ENCODE assay signal across 23 mouse cellular contexts in the genomic region with DNA sequence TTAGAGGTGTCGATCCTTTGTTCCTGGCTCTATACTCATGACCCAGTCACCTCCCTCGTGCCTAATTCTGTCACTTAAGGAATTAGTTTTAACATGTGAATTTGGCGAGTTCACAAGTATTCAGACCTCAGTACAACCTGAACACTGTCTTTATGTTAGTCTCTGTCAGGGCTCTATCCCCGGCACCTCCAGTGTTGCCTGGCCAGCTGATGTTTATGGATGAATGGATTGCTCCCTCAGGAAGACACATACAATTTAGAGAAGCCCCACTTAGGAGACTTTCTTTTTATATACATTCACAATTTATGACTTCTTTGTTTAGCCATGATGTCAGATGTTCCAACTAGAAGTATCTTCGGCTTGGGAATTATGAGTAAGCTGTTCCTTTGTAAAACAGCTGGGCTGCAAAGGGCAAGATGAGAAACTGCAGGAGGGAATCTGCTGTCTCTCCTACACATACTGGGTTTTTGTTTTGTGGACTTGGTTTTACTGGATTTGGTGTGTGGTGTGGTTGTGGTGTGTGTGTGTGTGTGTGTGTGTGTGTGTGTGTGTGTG. TPM values are rescaled to one million over a fixed set of nuclear protein-coding genes. Genes with fewer than 3 reads are reported as not detected.
DNase-seq lines count a peak whose midpoint lies in the region; ATAC-seq and TF ChIP-seq lines count a peak whose summit lies in the region.
"Had no signal": no experiment of that assay in that cellular context is flagged by ENCODE, and none has a peak within 500 bp of the region (broad histone marks: within the 10 kb centered on the region; RNA-seq: fewer than 3 reads in every experiment).

No protein-coding gene starts in this region.

- peaks cover 7% of the 10 kb centered on the region; the same call in 1 of the 2 replicates for H3K9me3 ChIP-seq in hindbrain, embryonic 10.5 days
- H3K9me3 ChIP-seq in hindbrain, postnatal 0 days (ENCODE audit: low read length), result no peaks in the 10 kb centered on the region
- H3K9me3 ChIP-seq in lung, embryonic 15.5 days, result no peaks in the 10 kb centered on the region
- H3K9me3 ChIP-seq in limb, embryonic 14.5 days (ENCODE audit: control insufficient read depth, low read length), result no peaks in the 10 kb centered on the region
- H3K9me3 ChIP-seq in stomach, postnatal 0 days (ENCODE audit: control insufficient read depth, low read length), result no peaks in the 10 kb centered on the region
- no peaks in the 10 kb centered on the region for H3K9me3 ChIP-seq in forebrain, embryonic 14.5 days (replicated peaks; ENCODE audit: control insufficient read depth, low read length)
- H3K9me3 ChIP-seq: heart, embryonic 13.5 days; liver, embryonic 15.5 days; neural tube, embryonic 12.5 days had no signal

- ATAC-seq in hindbrain, postnatal 0 days, result no peak
- ATAC-seq in lung, embryonic 15.5 days (ENCODE audit: borderline replicate concordance, extremely low read depth, low FRiP score, low TSS enrichment), result no peak
- ATAC-seq in limb, embryonic 14.5 days (ENCODE audit: low FRiP score, low read depth), result peak; percentile 55
- ATAC-seq in stomach, postnatal 0 days (ENCODE audit: low FRiP score, low TSS enrichment), result peak; percentile 11; the same call in 1 of the 2 replicates
- ATAC-seq in forebrain, embryonic 14.5 days, result no peak

- no peak overlapping the region for H3K4me3 ChIP-seq in hindbrain, embryonic 10.5 days
- H3K4me3 ChIP-seq in hindbrain, postnatal 0 days (ENCODE audit: low read length), result no peak overlapping the region
- no peak overlapping the region for H3K4me3 ChIP-seq in lung, embryonic 15.5 days
- no peak overlapping the region for H3K4me3 ChIP-seq in lung, adult 2 months (replicated peaks; ENCODE audit: extremely low read depth, low read depth, low read length)
- H3K4me3 ChIP-seq in limb, embryonic 14.5 days (replicated peaks; ENCODE audit: low read length), result no peak overlapping the region
- H3K4me3 ChIP-seq in stomach, postnatal 0 days (ENCODE audit: low read depth, low read length), result no peak overlapping the region
- no peak overlapping the region for H3K4me3 ChIP-seq in forebrain, embryonic 14.5 days (ENCODE audit: low read depth, low read length)
- H3K4me3 ChIP-seq: heart, embryonic 13.5 days; limb, embryonic 12.5 days; liver, embryonic 15.5 days; neural tube, embryonic 12.5 days had no signal

- TF ChIP-seq CTCF in hindbrain, postnatal 0 days (IDR thresholded peaks at IDR 0.05; ENCODE audit: low read depth), result no peak
- TF ChIP-seq CTCF in lung, adult 2 months (IDR thresholded peaks at IDR 0.05; ENCODE audit: insufficient read depth, low read length), result no peak
- TF ChIP-seq CTCF in stomach, postnatal 0 days (IDR thresholded peaks at IDR 0.05; ENCODE audit: low read depth), result no peak

- no peak for TF ChIP-seq EP300 in stomach, postnatal 0 days (optimal IDR thresholded peaks at IDR 0.05)

- no peak for TF ChIP-seq POLR2A in lung, adult 2 months (IDR thresholded peaks at IDR 0.05; ENCODE audit: borderline replicate concordance, extremely low read depth, low read depth, low read length)
- no peak for TF ChIP-seq POLR2A in limb, embryonic 14.5 days (IDR thresholded peaks at IDR 0.05; ENCODE audit: borderline replicate concordance, extremely low read depth, insufficient read depth, insufficient read length)

- no peaks in the 10 kb centered on the region for H3K36me3 ChIP-seq in hindbrain, embryonic 10.5 days
- H3K36me3 ChIP-seq in hindbrain, postnatal 0 days (ENCODE audit: insufficient read depth, low read length), result no peaks in the 10 kb centered on the region
- H3K36me3 ChIP-seq in lung, embryonic 15.5 days, result no peaks in the 10 kb centered on the region
- no peaks in the 10 kb centered on the region for H3K36me3 ChIP-seq in limb, embryonic 14.5 days (ENCODE audit: control insufficient read depth, insufficient read depth, low read length)
- no peaks in the 10 kb centered on the region for H3K36me3 ChIP-seq in stomach, postnatal 0 days (ENCODE audit: control insufficient read depth, insufficient read depth, low read length)
- no peaks in the 10 kb centered on the region for H3K36me3 ChIP-seq in forebrain, embryonic 14.5 days (ENCODE audit: control insufficient read depth, insufficient read depth, low read length)
- H3K36me3 ChIP-seq: G1E; heart, embryonic 13.5 days; limb, embryonic 12.5 days; liver, embryonic 15.5 days; neural tube, embryonic 12.5 days had no signal

- H3K9ac ChIP-seq in hindbrain, postnatal 0 days (replicated peaks; ENCODE audit: low read length), result no peak overlapping the region
- no peak overlapping the region for H3K9ac ChIP-seq in lung, embryonic 15.5 days
- no peak overlapping the region for H3K9ac ChIP-seq in limb, embryonic 14.5 days (ENCODE audit: low read depth, low read length, severe bottlenecking)
- no peak overlapping the region for H3K9ac ChIP-seq in stomach, postnatal 0 days (ENCODE audit: low read length)
- H3K9ac ChIP-seq in forebrain, embryonic 14.5 days (ENCODE audit: low read length), result no peak overlapping the region
- H3K9ac ChIP-seq: heart, embryonic 13.5 days; hindbrain, embryonic 14.5 days; limb, embryonic 12.5 days; liver, embryonic 15.5 days; neural tube, embryonic 12.5 days had no signal

- H3K4me2 ChIP-seq in hindbrain, postnatal 0 days (ENCODE audit: low read depth, low read length), result no peak overlapping the region
- H3K4me2 ChIP-seq in lung, embryonic 15.5 days, result no peak overlapping the region
- H3K4me2 ChIP-seq in limb, embryonic 14.5 days (replicated peaks; ENCODE audit: low read depth, low read length, severe bottlenecking), result no peak overlapping the region
- H3K4me2 ChIP-seq in stomach, postnatal 0 days (replicated peaks; ENCODE audit: low read depth), result no peak overlapping the region
- no peak overlapping the region for H3K4me2 ChIP-seq in forebrain, embryonic 14.5 days (ENCODE audit: low read length)
- H3K4me2 ChIP-seq: heart, embryonic 13.5 days; hindbrain, embryonic 14.5 days; limb, embryonic 12.5 days; liver, embryonic 15.5 days; neural tube, embryonic 12.5 days had no signal

- H3K4me1 ChIP-seq in hindbrain, embryonic 10.5 days (replicated peaks), result peaks cover 27% of the 10 kb centered on the region
- H3K4me1 ChIP-seq in hindbrain, postnatal 0 days (ENCODE audit: insufficient read depth, low read length), result 0 out of 2 replicates have a peak, but pooled peaks cover 8% of the 10 kb centered on the region
- peaks cover 27% of the 10 kb centered on the region for H3K4me1 ChIP-seq in lung, embryonic 15.5 days
- 0 out of 2 replicates have a peak, but pooled peaks cover 2% of the 10 kb centered on the region for H3K4me1 ChIP-seq in lung, adult 2 months (ENCODE audit: control insufficient read depth, insufficient read depth, low read length)
- H3K4me1 ChIP-seq in limb, embryonic 14.5 days (ENCODE audit: control insufficient read depth, insufficient read depth, low read length), result peaks cover 27% of the 10 kb centered on the region
- H3K4me1 ChIP-seq in stomach, postnatal 0 days (replicated peaks; ENCODE audit: control insufficient read depth, insufficient read depth), result peaks cover 13% of the 10 kb centered on the region; the same call in 1 of the 2 replicates
- H3K4me1 ChIP-seq in forebrain, embryonic 14.5 days (ENCODE audit: control insufficient read depth, insufficient read depth, low read length), result peaks cover 8% of the 10 kb centered on the region; the same call in 1 of the 2 replicates
- H3K4me1 ChIP-seq: liver, embryonic 15.5 days had no signal

- H3K27me3 ChIP-seq in hindbrain, embryonic 10.5 days (ENCODE audit: insufficient read depth, poor library complexity, severe bottlenecking), result 0 out of 2 replicates have a peak, but pooled peaks cover 7% of the 10 kb centered on the region
- H3K27me3 ChIP-seq in hindbrain, postnatal 0 days (ENCODE audit: insufficient read depth, low read length), result no peaks in the 10 kb centered on the region
- H3K27me3 ChIP-seq in lung, embryonic 15.5 days, result no peaks in the 10 kb centered on the region
- no peaks in the 10 kb centered on the region for H3K27me3 ChIP-seq in limb, embryonic 14.5 days (ENCODE audit: control insufficient read depth, insufficient read depth, low read length)
- no peaks in the 10 kb centered on the region for H3K27me3 ChIP-seq in stomach, postnatal 0 days (ENCODE audit: control insufficient read depth, insufficient read depth, low read length)
- H3K27me3 ChIP-seq in forebrain, embryonic 14.5 days (replicated peaks; ENCODE audit: control insufficient read depth, insufficient read depth, low read length), result no peaks in the 10 kb centered on the region
- H3K27me3 ChIP-seq: liver, embryonic 15.5 days had no signal

- peak overlapping the region; percentile 59; the same call in 1 of the 2 replicates for H3K27ac ChIP-seq in hindbrain, embryonic 10.5 days
- H3K27ac ChIP-seq in hindbrain, postnatal 0 days, result no peak overlapping the region
- peak overlapping the region; percentile 71; the same call in 1 of the 2 replicates for H3K27ac ChIP-seq in lung, embryonic 15.5 days
- H3K27ac ChIP-seq in limb, embryonic 14.5 days (replicated peaks; ENCODE audit: low read depth, low read length), result no peak overlapping the region
- H3K27ac ChIP-seq in stomach, postnatal 0 days (replicated peaks), result peak overlapping the region; percentile 80
- no peak overlapping the region for H3K27ac ChIP-seq in forebrain, embryonic 14.5 days (ENCODE audit: low read depth, low read length)
- H3K27ac ChIP-seq: heart, embryonic 13.5 days; hindbrain, embryonic 14.5 days; limb, embryonic 12.5 days; liver, embryonic 15.5 days; neural tube, embryonic 12.5 days had no signal

- WGBS in hindbrain, embryonic 10.5 days, result 58% methylated on average over 5 of the region's 5 CpGs
- 47% methylated on average over 5 of the region's 5 CpGs for WGBS in hindbrain, postnatal 0 days
- WGBS in lung, embryonic 15.5 days, result 35% methylated on average over 5 of the region's 5 CpGs
- WGBS in lung, adult 2 months, result 43% methylated on average over 5 of the region's 5 CpGs
- WGBS in limb, embryonic 14.5 days, result 26% methylated on average over 5 of the region's 5 CpGs
- WGBS in stomach, postnatal 0 days, result 21% methylated on average over 5 of the region's 5 CpGs
- 39% methylated on average over 5 of the region's 5 CpGs for WGBS in forebrain, embryonic 14.5 days

- no peak for DNase-seq in hindbrain, embryonic 10.5 days (ENCODE audit: low spot score)
- DNase-seq in hindbrain, postnatal 0 days (ENCODE audit: low spot score), result no peak
- DNase-seq in lung, adult 2 months, result no peak
- DNase-seq in limb, embryonic 14.5 days (ENCODE audit: low spot score), result peak; percentile 54
- DNase-seq in stomach, postnatal 0 days (ENCODE audit: low spot score), result no peak
- no peak for DNase-seq in forebrain, embryonic 14.5 days (ENCODE audit: low spot score)
- DNase-seq: adrenal gland, postnatal 25 days; cerebellum, adult 11-12 months; cerebellum, postnatal 25 days; embryo, embryonic 11 days; gastrocnemius, postnatal 10 days; heart, adult 18-20 months; kidney, adult 18-20 months; kidney, postnatal 36 days; lung, postnatal 4 days; spleen, adult 18-20 months had no signal

RNA-seq across cellular contexts. Expression of gene Rgma, which starts 46.6 kb away (rescaled TPM):
- 38.4 and 51.1 TPM in 2 replicates for polyA plus RNA-seq in hindbrain, embryonic 10.5 days (2016; fragmentation: Nextera tagmentation; extraction: Ambion mirVana)
- 139 and 147 TPM in 2 replicates for total RNA-seq in hindbrain, postnatal 0 days (2014; rRNA removed)
- polyA plus RNA-seq in hindbrain, postnatal 0 days (2015; fragmentation: Nextera tagmentation; extraction: Ambion mirVana), result 33.7 and 36.5 TPM in 2 replicates
- polyA plus RNA-seq in lung, embryonic 15.5 days (2015; fragmentation: Nextera tagmentation; extraction: Ambion mirVana), result 11.7 and 12.9 TPM in 2 replicates
- polyA plus RNA-seq in lung, adult 2 months (2012; rRNA removed), result 23.4 and 27.5 TPM in 2 replicates
- polyA plus RNA-seq in limb, embryonic 14.5 days (2012; rRNA removed), result 49.1 and 64.3 TPM in 2 replicates
- 23.5 and 30.9 TPM in 2 replicates for polyA plus RNA-seq in limb, embryonic 14.5 days (2014; fragmentation: Nextera tagmentation; extraction: Ambion mirVana)
- 4.5 and 5.7 TPM in 2 replicates for polyA plus RNA-seq in stomach, postnatal 0 days (2015; fragmentation: Nextera tagmentation; extraction: Ambion mirVana)
- polyA plus RNA-seq in forebrain, embryonic 14.5 days (2014; fragmentation: Nextera tagmentation; extraction: Ambion mirVana), result 20.6 and 23.6 TPM in 2 replicates
- polyA plus RNA-seq: G1E had no signal

Comparison
In these comparisons a context has a peak if more than half of its experiments do, and no peak if none do; other contexts are left out.
1. H3K27ac ChIP-seq: peak in hindbrain, embryonic 10.5 days (single experiment), lung, embryonic 15.5 days (single experiment) and stomach, postnatal 0 days (single experiment); none in hindbrain, postnatal 0 days (single experiment), limb, embryonic 14.5 days (single experiment) and forebrain, embryonic 14.5 days (single experiment).
2. ATAC-seq: peak in limb, embryonic 14.5 days (single experiment) and stomach, postnatal 0 days (single experiment); none in hindbrain, postnatal 0 days (single experiment), lung, embryonic 15.5 days (single experiment) and forebrain, embryonic 14.5 days (single experiment).